Mouse (Mus musculus): ENCODE results near the gene Daxx. TPM values are rescaled to one million over a fixed set of nuclear protein-coding genes. Genes with fewer than 3 reads are reported as not detected.

The Daxx gene
- polyA plus RNA-seq, 1 experiment from 2014 or later = 51.0 TPM

Small RNAs within 50 kb of the gene (microRNA-seq; reads per million reads assigned to microRNA genes)
- not detected for gene Gm27740

Other genes starting within 250 kb of the Daxx start
- 227 and 230 TPM in 2 replicates for gene Hnrnpm, start 222.6 kb upstream of the Daxx start, polyA plus RNA-seq (2015; fragmentation: Nextera tagmentation; extraction: Ambion mirVana)
- 68.2 and 74.9 TPM in 2 replicates for gene March2, start 190.7 kb upstream of the Daxx start, polyA plus RNA-seq (2015; fragmentation: Nextera tagmentation; extraction: Ambion mirVana)
- 455 and 504 TPM in 2 replicates for gene Rab11b, start 148.9 kb upstream of the Daxx start, polyA plus RNA-seq (2015; fragmentation: Nextera tagmentation; extraction: Ambion mirVana)
- 22.8 and 24.5 TPM in 2 replicates for gene Angptl4, start 127.6 kb upstream of the Daxx start, polyA plus RNA-seq (2015; fragmentation: Nextera tagmentation; extraction: Ambion mirVana)
- gene Kank3, start 98.9 kb upstream of the Daxx start, polyA plus RNA-seq (2015; fragmentation: Nextera tagmentation; extraction: Ambion mirVana) = 36.2 and 40.3 TPM in 2 replicates
- gene Rps28, start 84.9 kb upstream of the Daxx start, polyA plus RNA-seq (2015; fragmentation: Nextera tagmentation; extraction: Ambion mirVana) = 530 and 625 TPM in 2 replicates
- gene Ndufa7, start 84.8 kb upstream of the Daxx start, polyA plus RNA-seq (2015; fragmentation: Nextera tagmentation; extraction: Ambion mirVana) = 558 and 559 TPM in 2 replicates
- gene Cd320, start 66.3 kb upstream of the Daxx start, polyA plus RNA-seq (2015; fragmentation: Nextera tagmentation; extraction: Ambion mirVana) = 52.7 and 57.4 TPM in 2 replicates
- not detected in 2 replicates for gene Gm7029, start 35.6 kb upstream of the Daxx start, polyA plus RNA-seq (2015; fragmentation: Nextera tagmentation; extraction: Ambion mirVana)
- 1.2 and 2.5 TPM in 2 replicates for gene Kifc1, start 18.8 kb upstream of the Daxx start, polyA plus RNA-seq (2015; fragmentation: Nextera tagmentation; extraction: Ambion mirVana)
- gene Platr17, start 4.3 kb upstream of the Daxx start, polyA plus RNA-seq (2015; fragmentation: Nextera tagmentation; extraction: Ambion mirVana) = 0.43 TPM in 1 of 2 replicates, not detected in the other
- gene Tapbp, start 6.5 kb downstream of the Daxx start, polyA plus RNA-seq (2015; fragmentation: Nextera tagmentation; extraction: Ambion mirVana) = 30.4 and 31.1 TPM in 2 replicates
- 17.3 and 17.7 TPM in 2 replicates for gene Zbtb22, start 6.5 kb downstream of the Daxx start, polyA plus RNA-seq (2015; fragmentation: Nextera tagmentation; extraction: Ambion mirVana)
- 59.5 and 64.7 TPM in 2 replicates for gene Rgl2, start 20.1 kb downstream of the Daxx start, polyA plus RNA-seq (2015; fragmentation: Nextera tagmentation; extraction: Ambion mirVana)
- gene Pfdn6, start 30.9 kb downstream of the Daxx start, polyA plus RNA-seq (2015; fragmentation: Nextera tagmentation; extraction: Ambion mirVana) = 178 and 182 TPM in 2 replicates
- 26.9 and 27.6 TPM in 2 replicates for gene Wdr46, start 31.2 kb downstream of the Daxx start, polyA plus RNA-seq (2015; fragmentation: Nextera tagmentation; extraction: Ambion mirVana)
- gene B3galt4, start 42.1 kb downstream of the Daxx start, polyA plus RNA-seq (2015; fragmentation: Nextera tagmentation; extraction: Ambion mirVana) = 10.8 and 11.7 TPM in 2 replicates
- 63.5 and 67.5 TPM in 2 replicates for gene Vps52, start 46.4 kb downstream of the Daxx start, polyA plus RNA-seq (2015; fragmentation: Nextera tagmentation; extraction: Ambion mirVana)
- gene Rps18, start 46.6 kb downstream of the Daxx start, polyA plus RNA-seq (2015; fragmentation: Nextera tagmentation; extraction: Ambion mirVana) = 912 and 939 TPM in 2 replicates
- 11.9 and 13.3 TPM in 2 replicates for gene H2-K1, start 90.9 kb downstream of the Daxx start, polyA plus RNA-seq (2015; fragmentation: Nextera tagmentation; extraction: Ambion mirVana)
- 19.3 and 22.4 TPM in 2 replicates for gene Ring1, start 115.3 kb downstream of the Daxx start, polyA plus RNA-seq (2015; fragmentation: Nextera tagmentation; extraction: Ambion mirVana)
- 61.7 and 65.0 TPM in 2 replicates for gene H2-Ke6, start 118.6 kb downstream of the Daxx start, polyA plus RNA-seq (2015; fragmentation: Nextera tagmentation; extraction: Ambion mirVana)
- gene Slc39a7, start 122.3 kb downstream of the Daxx start, polyA plus RNA-seq (2015; fragmentation: Nextera tagmentation; extraction: Ambion mirVana) = 158 and 161 TPM in 2 replicates
- 57.4 and 57.5 TPM in 2 replicates for gene Rxrb, start 122.4 kb downstream of the Daxx start, polyA plus RNA-seq (2015; fragmentation: Nextera tagmentation; extraction: Ambion mirVana)
- gene Col11a2, start 130.0 kb downstream of the Daxx start, polyA plus RNA-seq (2015; fragmentation: Nextera tagmentation; extraction: Ambion mirVana) = 4.5 and 4.7 TPM in 2 replicates
- gene H2-Oa, start 182.9 kb downstream of the Daxx start, polyA plus RNA-seq (2015; fragmentation: Nextera tagmentation; extraction: Ambion mirVana) = 0.24 and 0.41 TPM in 2 replicates
- 16.0 and 17.7 TPM in 2 replicates for gene H2-DMa, start 210.1 kb downstream of the Daxx start, polyA plus RNA-seq (2015; fragmentation: Nextera tagmentation; extraction: Ambion mirVana)
- 137 and 167 TPM in 2 replicates for gene Brd2, start 213.2 kb downstream of the Daxx start, polyA plus RNA-seq (2015; fragmentation: Nextera tagmentation; extraction: Ambion mirVana)
- gene H2-DMb2, start 233.9 kb downstream of the Daxx start, polyA plus RNA-seq (2015; fragmentation: Nextera tagmentation; extraction: Ambion mirVana) = not detected in 2 replicates
- not detected in 2 replicates for gene H2-DMb1, start 243.7 kb downstream of the Daxx start, polyA plus RNA-seq (2015; fragmentation: Nextera tagmentation; extraction: Ambion mirVana)

All from neural tube, embryonic 13.5 days (tissue).